Mouse (Mus musculus): ENCODE measurements around the gene Stat5b. TPM values are rescaled to one million over a fixed set of nuclear protein-coding genes. Genes with fewer than 3 reads are reported as not detected.
"Not testable (repeated sequence)": the region's sequence is repeated elsewhere in the genome, so short reads cannot be mapped to it uniquely, and the experiment has no call there.

The Stat5b gene
- polyA plus RNA-seq, 1 experiment from 2014 or later, result 25.3 TPM

GRCm38 (mm10) chr11:100806380-100807305, 43.9 kb downstream of the Stat5b start:
- 65% methylated on average over 20 of the region's 20 CpGs for WGBS
- H3K27me3 ChIP-seq, result no peaks in the 10 kb centered on the region
- H3K27ac ChIP-seq, result peak overlapping the region; percentile 50; the same call in 1 of the 2 replicates
- ATAC-seq (replicated peaks; ENCODE audit: insufficient number of reproducible peaks, insufficient read depth, low FRiP score, low read depth), result no peak
- H3K36me3 ChIP-seq, result peaks cover 33% of the 10 kb centered on the region
- H3K9me3 ChIP-seq (replicated peaks), result no peaks in the 10 kb centered on the region
- no peak overlapping the region for H3K4me3 ChIP-seq
- H3K9ac ChIP-seq, result no peak overlapping the region
- H3K4me1 ChIP-seq (replicated peaks), result peaks cover 34% of the 10 kb centered on the region
- H3K4me2 ChIP-seq, result no peak overlapping the region

DNA sequence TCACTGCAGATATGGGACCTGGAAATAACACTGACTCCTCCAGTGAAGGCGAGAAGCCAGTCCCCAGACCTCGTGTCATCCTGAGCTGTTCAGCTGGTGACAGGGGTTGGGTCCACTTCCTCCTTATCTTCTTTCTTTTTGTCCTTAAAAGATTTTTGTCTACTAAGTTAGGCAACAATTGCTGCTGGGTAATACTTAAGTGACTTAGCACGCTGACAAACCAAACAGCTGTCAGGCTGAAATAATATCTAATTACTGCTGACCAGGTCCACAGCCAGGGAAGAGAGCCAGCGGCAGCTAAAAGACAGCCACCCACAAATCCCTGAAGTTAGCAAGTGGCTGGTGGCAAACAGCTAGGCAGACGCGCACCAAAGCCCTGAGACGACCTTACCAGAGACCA, 45.0 kb downstream of the Stat5b start:
- H3K4me1 ChIP-seq (replicated peaks), result peaks cover 28% of the 10 kb centered on the region
- WGBS, result 42% methylated on average over 7 of the region's 7 CpGs
- peaks cover 44% of the 10 kb centered on the region for H3K36me3 ChIP-seq
- peak overlapping the region; percentile 50 for H3K27ac ChIP-seq
- H3K9ac ChIP-seq, result no peak overlapping the region
- no peaks in the 10 kb centered on the region for H3K27me3 ChIP-seq
- H3K4me3 ChIP-seq, result no peak overlapping the region
- H3K4me2 ChIP-seq, result no peak overlapping the region
- 0 out of 2 replicates have a peak, but pooled peaks have one; percentile 20 for ATAC-seq (replicated peaks; ENCODE audit: insufficient number of reproducible peaks, insufficient read depth, low FRiP score, low read depth)
- H3K9me3 ChIP-seq (replicated peaks), result no peaks in the 10 kb centered on the region

- H3K9me3 ChIP-seq (replicated peaks), result no peaks in the 10 kb centered on the region
- H3K4me2 ChIP-seq, result no peak overlapping the region
- H3K4me3 ChIP-seq, result no peak overlapping the region
- H3K4me1 ChIP-seq (replicated peaks), result peaks cover 22% of the 10 kb centered on the region
- H3K27me3 ChIP-seq, result no peaks in the 10 kb centered on the region
- WGBS, result 93% methylated on average over 10 of the region's 10 CpGs
- no peak for ATAC-seq (replicated peaks; ENCODE audit: insufficient number of reproducible peaks, insufficient read depth, low FRiP score, low read depth)
- H3K36me3 ChIP-seq, result peaks cover 44% of the 10 kb centered on the region
- no peak overlapping the region for H3K9ac ChIP-seq
- H3K27ac ChIP-seq, result no peak overlapping the region
Observed at GRCm38 (mm10) chr11:100804409-100804808, 46.1 kb downstream of the Stat5b start.

DNA sequence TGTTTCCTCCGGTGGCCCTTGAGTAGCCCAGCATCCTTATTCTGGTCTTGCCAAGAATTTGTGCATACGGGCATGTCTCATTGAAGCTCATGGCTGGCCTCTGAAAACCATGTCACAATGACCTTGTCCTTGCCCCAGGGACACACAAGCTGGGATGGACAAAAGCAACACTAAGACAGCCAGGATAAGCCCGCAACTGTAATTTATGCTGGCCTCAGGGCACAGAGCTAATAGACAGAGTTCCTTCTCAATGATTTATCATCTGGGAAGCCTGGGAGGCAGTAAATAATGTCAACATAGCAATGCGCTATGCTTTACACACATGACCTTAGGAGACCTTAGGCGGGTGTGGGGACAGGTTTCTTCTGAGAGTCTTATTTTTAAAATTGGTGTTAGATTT, 51.1 kb downstream of the Stat5b start:
- no peaks in the 10 kb centered on the region for H3K27me3 ChIP-seq
- H3K36me3 ChIP-seq, result peaks cover 58% of the 10 kb centered on the region
- H3K4me3 ChIP-seq, result no peak overlapping the region
- no peak overlapping the region for H3K27ac ChIP-seq
- H3K9me3 ChIP-seq (replicated peaks), result no peaks in the 10 kb centered on the region
- H3K4me1 ChIP-seq (replicated peaks), result no peaks in the 10 kb centered on the region
- 82% methylated on average over 5 of the region's 5 CpGs for WGBS
- no peak overlapping the region for H3K9ac ChIP-seq
- no peak for ATAC-seq (replicated peaks; ENCODE audit: insufficient number of reproducible peaks, insufficient read depth, low FRiP score, low read depth)
- H3K4me2 ChIP-seq, result no peak overlapping the region

- peaks cover 3% of the 10 kb centered on the region; the same call in 1 of the 2 replicates for H3K4me1 ChIP-seq (replicated peaks)
- ATAC-seq (replicated peaks; ENCODE audit: insufficient number of reproducible peaks, insufficient read depth, low FRiP score, low read depth), result no peak
- H3K36me3 ChIP-seq, result peaks cover 39% of the 10 kb centered on the region
- H3K4me3 ChIP-seq, result no peak overlapping the region
- no peak overlapping the region for H3K4me2 ChIP-seq
- no peak overlapping the region for H3K27ac ChIP-seq
- 72% methylated on average over 8 of the region's 8 CpGs for WGBS
- no peaks in the 10 kb centered on the region for H3K27me3 ChIP-seq
- H3K9me3 ChIP-seq (replicated peaks), result no peaks in the 10 kb centered on the region
- H3K9ac ChIP-seq, result no peak overlapping the region
Observed at GRCm38 (mm10) chr11:100796585-100796984, 53.9 kb downstream of the Stat5b start.

- Histone ChIP-seq H3K4me1 (replicated peaks) (peaks cover 10% of the 10 kb centered on the region), H3K4me3 (no peak overlapping the region), H3K4me2 (no peak overlapping the region), H3K9ac (no peak overlapping the region), H3K27ac (no peak overlapping the region), H3K9me3 (replicated peaks) (no peaks in the 10 kb centered on the region), H3K36me3 (peaks cover 28% of the 10 kb centered on the region), H3K27me3 (no peaks in the 10 kb centered on the region)
- 91% methylated on average over 2 of the region's 2 CpGs for WGBS
- ATAC-seq (replicated peaks; ENCODE audit: insufficient number of reproducible peaks, insufficient read depth, low FRiP score, low read depth), result no peak
Observed at GRCm38 (mm10) chr11:100795386-100795785, 55.1 kb downstream of the Stat5b start.

DNA sequence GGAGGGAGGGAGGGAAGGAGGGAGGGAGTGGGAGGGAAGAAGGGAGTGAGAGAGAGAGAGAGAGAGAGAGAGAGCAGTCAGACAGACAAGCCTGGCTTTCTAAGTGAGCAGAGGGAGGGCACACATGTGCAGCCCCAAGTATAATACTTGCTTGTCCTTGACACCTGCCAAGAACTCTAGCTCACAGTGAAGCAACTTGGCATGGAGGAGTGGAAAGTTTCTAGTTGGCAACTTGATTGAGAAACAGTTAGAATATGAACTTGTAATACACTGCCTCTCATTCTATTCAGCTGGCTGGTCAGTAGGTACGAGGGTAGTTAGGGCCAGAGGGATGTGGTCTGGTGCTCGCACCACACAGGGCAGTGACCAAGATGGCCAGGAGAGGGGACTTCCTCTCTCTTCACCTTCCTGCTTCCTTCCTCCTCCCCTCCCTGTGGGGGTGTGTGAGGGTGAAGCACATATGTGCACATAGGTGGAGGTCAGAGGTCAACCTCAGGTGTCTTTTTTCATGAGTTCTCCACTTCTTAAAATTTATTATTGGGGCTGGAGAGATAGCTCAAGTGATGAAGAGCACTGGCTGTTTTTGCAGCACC, 59.0 kb downstream of the Stat5b start:
- Histone ChIP-seq H3K9ac (no peak overlapping the region), H3K27me3 (no peaks in the 10 kb centered on the region), H3K4me2 (no peak overlapping the region), H3K27ac (0 out of 2 replicates have a peak overlapping the region, but pooled peaks have one; percentile 32), H3K36me3 (peaks cover 43% of the 10 kb centered on the region), H3K9me3 (replicated peaks) (no peaks in the 10 kb centered on the region), H3K4me3 (no peak overlapping the region), H3K4me1 (replicated peaks) (peaks cover 11% of the 10 kb centered on the region)
- 78% methylated on average over 2 of the region's 2 CpGs for WGBS
- no peak for ATAC-seq (replicated peaks; ENCODE audit: insufficient number of reproducible peaks, insufficient read depth, low FRiP score, low read depth)

GRCm38 (mm10) chr11:100790644-100791043, 59.9 kb downstream of the Stat5b start:
- H3K27ac ChIP-seq, result peak overlapping the region; percentile 56
- ATAC-seq (replicated peaks; ENCODE audit: insufficient number of reproducible peaks, insufficient read depth, low FRiP score, low read depth), result not testable (repeated sequence)

DNA sequence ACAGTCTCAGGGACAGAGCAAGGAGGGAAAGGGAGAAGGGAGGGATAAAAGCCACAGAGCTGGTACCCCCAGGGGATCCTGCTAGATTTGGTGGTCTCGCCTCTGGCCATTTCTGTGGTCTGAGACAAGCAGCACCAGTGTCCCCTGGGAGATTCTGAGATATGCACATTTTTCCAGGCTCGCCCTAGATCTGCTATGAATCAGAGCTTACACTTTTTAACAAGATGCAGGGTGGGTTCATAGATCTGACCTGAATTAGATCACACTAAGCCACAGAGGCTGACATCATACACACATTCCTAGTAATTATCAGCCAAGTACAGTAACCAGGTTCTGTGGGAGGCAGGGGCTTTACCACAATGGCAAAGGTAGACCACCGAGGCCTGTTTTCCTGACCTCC, 60.8 kb downstream of the Stat5b start:
- peaks cover 45% of the 10 kb centered on the region for H3K36me3 ChIP-seq
- H3K4me3 ChIP-seq, result no peak overlapping the region
- WGBS, result 92% methylated on average over 3 of the region's 3 CpGs
- no peak overlapping the region for H3K9ac ChIP-seq
- H3K9me3 ChIP-seq (replicated peaks), result no peaks in the 10 kb centered on the region
- H3K4me2 ChIP-seq, result no peak overlapping the region
- H3K4me1 ChIP-seq (replicated peaks), result peaks cover 11% of the 10 kb centered on the region
- no peak overlapping the region for H3K27ac ChIP-seq
- no peaks in the 10 kb centered on the region for H3K27me3 ChIP-seq
- ATAC-seq (replicated peaks; ENCODE audit: insufficient number of reproducible peaks, insufficient read depth, low FRiP score, low read depth), result no peak

More at GRCm38 (mm10) chr11:100790644-100791043, 59.9 kb downstream of the Stat5b start:
- Histone ChIP-seq H3K4me1 (replicated peaks) (peaks cover 11% of the 10 kb centered on the region), H3K36me3 (peaks cover 43% of the 10 kb centered on the region)
- H3K9ac ChIP-seq; H3K9me3 ChIP-seq (replicated peaks); H3K27me3 ChIP-seq; H3K4me2 ChIP-seq; H3K4me3 ChIP-seq: not testable (repeated sequence)
- WGBS, result 71% methylated on average over 9 of the region's 9 CpGs

- no peak overlapping the region for H3K4me3 ChIP-seq
- H3K9me3 ChIP-seq (replicated peaks), result no peaks in the 10 kb centered on the region
- peaks cover 68% of the 10 kb centered on the region for H3K36me3 ChIP-seq
- H3K27ac ChIP-seq, result no peak overlapping the region
- H3K27me3 ChIP-seq, result no peaks in the 10 kb centered on the region
- no peak for ATAC-seq (replicated peaks; ENCODE audit: insufficient number of reproducible peaks, insufficient read depth, low FRiP score, low read depth)
- H3K9ac ChIP-seq, result no peak overlapping the region
- 95% methylated on average over 2 of the region's 2 CpGs for WGBS
- peaks cover 6% of the 10 kb centered on the region for H3K4me1 ChIP-seq (replicated peaks)
- H3K4me2 ChIP-seq, result no peak overlapping the region
Observed at GRCm38 (mm10) chr11:100785774-100786173, 64.8 kb downstream of the Stat5b start.

DNA sequence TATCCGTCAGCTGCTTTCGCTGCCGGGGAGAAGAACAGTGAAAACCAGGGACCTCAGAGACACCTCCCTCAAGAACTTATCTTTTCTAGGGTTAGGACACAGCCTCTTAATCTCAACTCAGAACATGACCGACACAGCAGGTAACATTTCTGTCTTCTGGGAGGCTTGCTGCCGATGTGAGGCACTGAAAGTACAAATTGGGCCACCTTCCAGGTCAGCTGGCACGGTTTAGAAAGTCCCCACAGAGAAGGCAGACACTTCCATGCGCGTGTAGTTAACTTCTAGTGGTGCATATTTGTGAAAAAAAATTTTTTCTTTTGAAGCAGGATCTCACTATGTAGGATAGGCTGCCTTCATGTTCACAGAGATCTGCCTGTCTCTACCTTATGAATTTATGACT, 66.2 kb downstream of the Stat5b start:
- H3K27ac ChIP-seq, result no peak overlapping the region
- no peaks in the 10 kb centered on the region for H3K9me3 ChIP-seq (replicated peaks)
- WGBS, result 79% methylated on average over 8 of the region's 8 CpGs
- no peak for ATAC-seq (replicated peaks; ENCODE audit: insufficient number of reproducible peaks, insufficient read depth, low FRiP score, low read depth)
- no peak overlapping the region for H3K9ac ChIP-seq
- H3K4me1 ChIP-seq (replicated peaks), result peaks cover 2% of the 10 kb centered on the region; the same call in 1 of the 2 replicates
- H3K4me2 ChIP-seq, result no peak overlapping the region
- H3K36me3 ChIP-seq, result peaks cover 74% of the 10 kb centered on the region
- no peak overlapping the region for H3K4me3 ChIP-seq
- no peaks in the 10 kb centered on the region for H3K27me3 ChIP-seq
